ENCODE assay signal across 22 mouse cellular contexts in genomic region chr6:90553197-90553596, GRCm38 (mm10). TPM values are rescaled to one million over a fixed set of nuclear protein-coding genes. Genes with fewer than 3 reads are reported as not detected.
A peak's percentile ranks its signal among the peaks of the same experiment; 100 is the strongest.
DNase-seq lines count a peak whose midpoint lies in the region; ATAC-seq and TF ChIP-seq lines count a peak whose summit lies in the region.
"Had no signal": no experiment of that assay in that cellular context is flagged by ENCODE, and none has a peak within 500 bp of the region (broad histone marks: within the 10 kb centered on the region; RNA-seq: fewer than 3 reads in every experiment).

No protein-coding gene starts in this region.

- no peak for TF ChIP-seq CTCF in kidney, adult 2 months (conservative IDR thresholded peaks at IDR 0.05; ENCODE audit: insufficient read depth, insufficient read length, low read depth, low read length)
- TF ChIP-seq CTCF in midbrain, postnatal 0 days (IDR thresholded peaks at IDR 0.05): no peak
- TF ChIP-seq CTCF in hindbrain, postnatal 0 days (IDR thresholded peaks at IDR 0.05; ENCODE audit: low read depth): no peak

- no peak for DNase-seq in hindbrain, embryonic 11.5 days (ENCODE audit: low spot score)
- DNase-seq in kidney, adult 2 months: no peak
- DNase-seq in kidney, adult 11 months: no peak
- no peak for DNase-seq in midbrain, postnatal 0 days (ENCODE audit: low spot score)
- no peak for DNase-seq in hindbrain, postnatal 0 days (ENCODE audit: low spot score)
- no peak for DNase-seq in gastrocnemius, postnatal 14 days
- DNase-seq: adrenal gland, postnatal 10 days; adrenal gland, postnatal 36 days; B cell, adult 2 months; cerebellum, adult 18-20 months; cerebellum, adult 9-10 months; cerebellum, postnatal 14 days; gastrocnemius, postnatal 10 days; heart, adult 11 months had no signal

- H3K27ac ChIP-seq in hindbrain, embryonic 13.5 days: no peak overlapping the region
- H3K27ac ChIP-seq in hindbrain, embryonic 11.5 days (ENCODE audit: low read depth, low read length): no peak overlapping the region
- peak overlapping the region; percentile 80; the same call in 1 of the 2 replicates for H3K27ac ChIP-seq in kidney, adult 2 months (ENCODE audit: insufficient read depth, low read depth, low read length)
- H3K27ac ChIP-seq in midbrain, postnatal 0 days (ENCODE audit: low read depth, low read length): no peak overlapping the region
- no peak overlapping the region for H3K27ac ChIP-seq in midbrain, embryonic 13.5 days
- H3K27ac ChIP-seq in hindbrain, postnatal 0 days: no peak overlapping the region

- H3K9me3 ChIP-seq in hindbrain, embryonic 13.5 days: no peaks in the 10 kb centered on the region
- no peaks in the 10 kb centered on the region for H3K9me3 ChIP-seq in hindbrain, embryonic 11.5 days (ENCODE audit: control insufficient read depth, low read length)
- H3K9me3 ChIP-seq in midbrain, postnatal 0 days (ENCODE audit: low read length): no peaks in the 10 kb centered on the region
- no peaks in the 10 kb centered on the region for H3K9me3 ChIP-seq in midbrain, embryonic 13.5 days
- H3K9me3 ChIP-seq in hindbrain, postnatal 0 days (ENCODE audit: low read length): no peaks in the 10 kb centered on the region
- H3K9me3 ChIP-seq: G1E had no signal

- no peak overlapping the region for H3K9ac ChIP-seq in hindbrain, embryonic 13.5 days
- H3K9ac ChIP-seq in hindbrain, embryonic 11.5 days (ENCODE audit: low read depth, low read length): no peak overlapping the region
- H3K9ac ChIP-seq in midbrain, postnatal 0 days (replicated peaks; ENCODE audit: low read length, poor library complexity, severe bottlenecking): no peak overlapping the region
- H3K9ac ChIP-seq in midbrain, embryonic 13.5 days (replicated peaks): no peak overlapping the region
- no peak overlapping the region; the same call in 1 of the 2 replicates for H3K9ac ChIP-seq in hindbrain, postnatal 0 days (replicated peaks; ENCODE audit: low read length)

- no peaks in the 10 kb centered on the region for H3K36me3 ChIP-seq in hindbrain, embryonic 13.5 days
- no peaks in the 10 kb centered on the region for H3K36me3 ChIP-seq in hindbrain, embryonic 11.5 days (ENCODE audit: control insufficient read depth, insufficient read depth, low read length)
- no peaks in the 10 kb centered on the region for H3K36me3 ChIP-seq in kidney, adult 2 months (ENCODE audit: control insufficient read depth, insufficient read depth, low read length)
- no peaks in the 10 kb centered on the region for H3K36me3 ChIP-seq in midbrain, postnatal 0 days (ENCODE audit: insufficient read depth, low read length)
- H3K36me3 ChIP-seq in midbrain, embryonic 13.5 days: no peaks in the 10 kb centered on the region
- H3K36me3 ChIP-seq in hindbrain, postnatal 0 days (ENCODE audit: insufficient read depth, low read length): no peaks in the 10 kb centered on the region
- H3K36me3 ChIP-seq: G1E had no signal

- ATAC-seq in hindbrain, embryonic 13.5 days (ENCODE audit: low FRiP score): no peak
- no peak for ATAC-seq in hindbrain, embryonic 11.5 days (ENCODE audit: low FRiP score)
- no peak for ATAC-seq in midbrain, postnatal 0 days (ENCODE audit: low FRiP score)
- no peak for ATAC-seq in midbrain, embryonic 13.5 days
- no peak for ATAC-seq in hindbrain, postnatal 0 days
- ATAC-seq: forebrain, embryonic 14.5 days; inflammation-experienced regulatory T-cells, adult 6 months; intestine, embryonic 16.5 days; Patski had no signal

- no peak for TF ChIP-seq POLR2A in kidney, adult 2 months (IDR thresholded peaks at IDR 0.05; ENCODE audit: low read depth, low read length)

- intact Hi-C loops in gastrocnemius, postnatal 14 days (cut with DNase I; ENCODE audit: low total_unique reads): no loop called here

- 0 out of 2 replicates have a peak, but pooled peaks cover 5% of the 10 kb centered on the region for H3K27me3 ChIP-seq in hindbrain, embryonic 13.5 days
- H3K27me3 ChIP-seq in hindbrain, embryonic 11.5 days (ENCODE audit: control insufficient read depth, insufficient read depth, low read length): no peaks in the 10 kb centered on the region
- H3K27me3 ChIP-seq in kidney, adult 2 months (replicated peaks; ENCODE audit: control insufficient read depth, insufficient read depth, low read length): no peaks in the 10 kb centered on the region
- H3K27me3 ChIP-seq in midbrain, postnatal 0 days (ENCODE audit: insufficient read depth, low read length): no peaks in the 10 kb centered on the region
- no peaks in the 10 kb centered on the region for H3K27me3 ChIP-seq in midbrain, embryonic 13.5 days
- H3K27me3 ChIP-seq in hindbrain, postnatal 0 days (ENCODE audit: insufficient read depth, low read length): no peaks in the 10 kb centered on the region
- H3K27me3 ChIP-seq: Patski had no signal

- H3K4me3 ChIP-seq in hindbrain, embryonic 13.5 days: no peak overlapping the region
- H3K4me3 ChIP-seq in hindbrain, embryonic 11.5 days (ENCODE audit: low read depth, low read length): no peak overlapping the region
- H3K4me3 ChIP-seq in kidney, adult 2 months (ENCODE audit: insufficient read depth, low read depth, low read length): no peak overlapping the region
- H3K4me3 ChIP-seq in midbrain, postnatal 0 days (ENCODE audit: low read depth, low read length): no peak overlapping the region
- no peak overlapping the region for H3K4me3 ChIP-seq in midbrain, embryonic 13.5 days (replicated peaks)
- H3K4me3 ChIP-seq in hindbrain, postnatal 0 days (ENCODE audit: low read length): peak overlapping the region; percentile 31

- H3K4me1 ChIP-seq in hindbrain, embryonic 13.5 days (replicated peaks): peaks cover 14% of the 10 kb centered on the region
- no peaks in the 10 kb centered on the region for H3K4me1 ChIP-seq in hindbrain, embryonic 11.5 days (replicated peaks; ENCODE audit: control insufficient read depth, insufficient read depth, low read length)
- H3K4me1 ChIP-seq in kidney, adult 2 months (ENCODE audit: control insufficient read depth, insufficient read depth, low read length): peaks cover 36% of the 10 kb centered on the region
- H3K4me1 ChIP-seq in midbrain, postnatal 0 days (ENCODE audit: insufficient read depth, low read length): no peaks in the 10 kb centered on the region
- H3K4me1 ChIP-seq in midbrain, embryonic 13.5 days (replicated peaks): 0 out of 2 replicates have a peak, but pooled peaks cover 6% of the 10 kb centered on the region
- no peaks in the 10 kb centered on the region; the same call in 1 of the 2 replicates for H3K4me1 ChIP-seq in hindbrain, postnatal 0 days (ENCODE audit: insufficient read depth, low read length)

- 0 out of 2 replicates have a peak overlapping the region, but pooled peaks have one; percentile 17 for H3K4me2 ChIP-seq in hindbrain, embryonic 13.5 days
- no peak overlapping the region for H3K4me2 ChIP-seq in hindbrain, embryonic 11.5 days (replicated peaks; ENCODE audit: low read depth, low read length)
- H3K4me2 ChIP-seq in midbrain, postnatal 0 days (ENCODE audit: low read depth, low read length, poor library complexity, severe bottlenecking): peak overlapping the region; percentile 33; the same call in 1 of the 2 replicates
- no peak overlapping the region for H3K4me2 ChIP-seq in midbrain, embryonic 13.5 days (replicated peaks)
- H3K4me2 ChIP-seq in hindbrain, postnatal 0 days (ENCODE audit: low read depth, low read length): peak overlapping the region; percentile 52
- H3K4me2 ChIP-seq: heart, embryonic 11.5 days had no signal

RNA-seq across cellular contexts. Expression of gene Slc41a3, which starts 51.3 kb away (rescaled TPM):
- polyA plus RNA-seq in hindbrain, embryonic 13.5 days (2015; fragmentation: Nextera tagmentation; extraction: Ambion mirVana): 5.1 and 5.5 TPM in 2 replicates
- polyA plus RNA-seq in hindbrain, embryonic 11.5 days (2014; fragmentation: Nextera tagmentation; extraction: Ambion mirVana): 3.2 and 3.5 TPM in 2 replicates
- polyA plus RNA-seq in kidney, adult 2 months (2012; rRNA removed): 6.3 and 8.0 TPM in 2 replicates
- 14.8 and 15.2 TPM in 2 replicates for total RNA-seq in midbrain, postnatal 0 days (2014; rRNA removed)
- polyA plus RNA-seq in midbrain, postnatal 0 days (2015; fragmentation: Nextera tagmentation; extraction: Ambion mirVana): 14.4 and 14.9 TPM in 2 replicates
- 3.3 and 3.6 TPM in 2 replicates for polyA plus RNA-seq in midbrain, embryonic 13.5 days (2015; fragmentation: Nextera tagmentation; extraction: Ambion mirVana)
- total RNA-seq in hindbrain, postnatal 0 days (2014; rRNA removed): 17.4 and 18.0 TPM in 2 replicates
- polyA plus RNA-seq in hindbrain, postnatal 0 days (2015; fragmentation: Nextera tagmentation; extraction: Ambion mirVana): 17.1 and 17.6 TPM in 2 replicates
- total RNA-seq in gastrocnemius, postnatal 14 days (2021): 10 to 100 TPM; 60.0 to 61.8 TPM

Comparison
In these comparisons a context has a peak if more than half of its experiments do, and no peak if none do; other contexts are left out.
1. H3K4me2 ChIP-seq: peak in hindbrain, embryonic 13.5 days (single experiment), midbrain, postnatal 0 days (single experiment) and hindbrain, postnatal 0 days (single experiment); none in hindbrain, embryonic 11.5 days (single experiment) and midbrain, embryonic 13.5 days (single experiment).